Mouse (Mus musculus) small intestine, adult 2 months (tissue): ENCODE measurements around the gene C2cd2l. TPM values are rescaled to one million over a fixed set of nuclear protein-coding genes. Genes with fewer than 3 reads are reported as not detected.
A peak's percentile ranks its signal among the peaks of the same experiment; 100 is the strongest.

Experiments
- H3K27ac ChIP-seq: fragments of 200-500 bp; 2 replicates; pipeline ENCODE4 v1.5.1; 2012; ENCODE audit warnings: low read depth, low read length, control low read depth, inconsistent platforms; ENCODE audit not compliant: insufficient read depth
- H3K27me3 ChIP-seq: fragments of 200-500 bp; 2 replicates; pipeline ENCODE4 v1.6.1; 2012; ENCODE audit warnings: mild to moderate bottlenecking, moderate library complexity, low read length, inconsistent platforms; ENCODE audit not compliant: control insufficient read depth, insufficient read depth
- H3K36me3 ChIP-seq: fragments of 200-500 bp; 2 replicates; pipeline ENCODE4 v1.6.1; 2012; ENCODE audit warnings: mild to moderate bottlenecking, low read length, control low read depth, inconsistent platforms; ENCODE audit not compliant: control insufficient read depth, insufficient read depth
- H3K4me1 ChIP-seq: fragments of 200-500 bp; 2 replicates; pipeline ENCODE4 v1.6.1; 2012; ENCODE audit warnings: low read length, inconsistent platforms, mixed read lengths; ENCODE audit not compliant: control insufficient read depth, insufficient read depth, insufficient read length
- H3K4me3 ChIP-seq: fragments of 200-500 bp; 2 replicates; pipeline ENCODE4 v1.5.1; 2012; ENCODE audit warnings: low read depth, mild to moderate bottlenecking, control low read depth, inconsistent platforms, low read length, moderate library complexity
- CTCF ChIP-seq: fragments of 200-500 bp; IDR thresholded peaks from 2 replicates; pipeline ENCODE4 v1.5.1; 2012; ENCODE audit warnings: low read depth, mild to moderate bottlenecking, control low read depth, inconsistent platforms, low read length, moderate library complexity, mixed read lengths; ENCODE audit not compliant: insufficient replicate concordance, insufficient read length; ENCODE audit errors: extremely low read depth
- POLR2A ChIP-seq: fragments of 200-500 bp; IDR thresholded peaks from 2 replicates; pipeline ENCODE4 v1.6.1; 2012; ENCODE audit warnings: low read depth, mild to moderate bottlenecking, control low read depth, inconsistent platforms, low read length, moderate library complexity
- WGBS: fragments of 180-500 bp; shearing (Covaris S2); methylation state at CpG from one replicate; pipeline ENCODE4 v1.1.7; 2018; 5-methylcytosine and 5-hydroxymethylcytosine counted together
- polyA plus RNA-seq: library from polyadenylated mRNA; depleted of rRNA; stranded (reverse); fragments of >200 nt; gene quantifications from 2 replicates; pipeline ENCODE4 v1.2.3, GENCODE M21; 2012

C2cd2l gene
- polyA plus RNA-seq, 1 experiment, result 257 TPM

GRCm38 (mm10) chr9:44292490-44292889 lies 27.6 kb downstream of the C2cd2l start:
- H3K4me3 ChIP-seq, result no peak overlapping the region
- H3K4me1 ChIP-seq, result peaks cover 4% of the 10 kb centered on the region
- TF ChIP-seq POLR2A, result no peak
- peak; percentile 34; the same call in 1 of the 2 replicates for TF ChIP-seq CTCF
- H3K27me3 ChIP-seq, result peaks cover 9% of the 10 kb centered on the region
- H3K36me3 ChIP-seq, result peaks cover 39% of the 10 kb centered on the region
- 65% methylated on average over 3 of the region's 3 CpGs for WGBS
- H3K27ac ChIP-seq, result no peak overlapping the region

- H3K4me3 ChIP-seq, result no peak overlapping the region
- TF ChIP-seq CTCF (no peak), POLR2A (no peak)
- H3K27me3 ChIP-seq, result peaks cover 22% of the 10 kb centered on the region
- H3K27ac ChIP-seq, result no peak overlapping the region
- peaks cover 10% of the 10 kb centered on the region for H3K4me1 ChIP-seq
- 24% methylated on average over 11 of the region's 11 CpGs for WGBS
- peaks cover 8% of the 10 kb centered on the region; the same call in 1 of the 2 replicates for H3K36me3 ChIP-seq
Observed at GRCm38 (mm10) chr9:44288959-44289291, 31.2 kb downstream of the C2cd2l start.

GRCm38 (mm10) chr9:44288076-44288958 lies 31.8 kb downstream of the C2cd2l start, which contains the start of gene Abcg4:
TSS of gene Abcg4 (minus strand) at chr9:44288615.
- Histone ChIP-seq H3K27ac (no peak within 1 kb of the TSS), H3K36me3 (peaks cover 8% of the 10 kb centered on the region; the same call in 1 of the 2 replicates), H3K4me1 (peaks cover 10% of the 10 kb centered on the region), H3K4me3 (peak within 1 kb of the TSS; percentile 51), H3K27me3 (peaks cover 22% of the 10 kb centered on the region)
- TF ChIP-seq CTCF (no peak), POLR2A (no peak)
- 2% methylated on average over 38 of the region's 38 CpGs for whole genome bisulfite sequencing

- H3K36me3 ChIP-seq, result peaks cover 8% of the 10 kb centered on the region; the same call in 1 of the 2 replicates
- TF ChIP-seq POLR2A (no peak), CTCF (no peak)
- H3K27me3 ChIP-seq, result peaks cover 22% of the 10 kb centered on the region
- 5% methylated on average over 47 of the region's 47 CpGs for WGBS
- H3K27ac ChIP-seq, result no peak overlapping the region
- peak overlapping the region; percentile 51 for H3K4me3 ChIP-seq
- H3K4me1 ChIP-seq, result peaks cover 10% of the 10 kb centered on the region
Observed at GRCm38 (mm10) chr9:44287401-44288075, 32.5 kb downstream of the C2cd2l start.

GRCm38 (mm10) chr9:44287003-44287400 lies 33.1 kb downstream of the C2cd2l start:
- H3K27me3 ChIP-seq, result peaks cover 22% of the 10 kb centered on the region
- H3K4me3 ChIP-seq, result peak overlapping the region; percentile 51
- no peak overlapping the region for H3K27ac ChIP-seq
- H3K4me1 ChIP-seq, result peaks cover 10% of the 10 kb centered on the region
- 33% methylated on average over 11 of the region's 11 CpGs for whole genome bisulfite sequencing
- TF ChIP-seq POLR2A (no peak), CTCF (no peak)
- peaks cover 6% of the 10 kb centered on the region; the same call in 1 of the 2 replicates for H3K36me3 ChIP-seq

- Histone ChIP-seq H3K27ac (no peak overlapping the region), H3K27me3 (peaks cover 22% of the 10 kb centered on the region), H3K36me3 (peaks cover 3% of the 10 kb centered on the region; the same call in 1 of the 2 replicates), H3K4me1 (peaks cover 10% of the 10 kb centered on the region), H3K4me3 (no peak overlapping the region)
- no peak for TF ChIP-seq CTCF
- no peak for TF ChIP-seq POLR2A
- 17% methylated on average over 6 of the region's 6 CpGs for WGBS
Observed at GRCm38 (mm10) chr9:44286256-44286850, 33.7 kb downstream of the C2cd2l start.
